Mouse (Mus musculus) heart, embryonic 15.5 days (tissue): ENCODE results near the gene Nckap5l. TPM values are rescaled to one million over a fixed set of nuclear protein-coding genes. Genes with fewer than 3 reads are reported as not detected.
"Not testable (repeated sequence)": the region's sequence is repeated elsewhere in the genome, so short reads cannot be mapped to it uniquely, and the experiment has no call there.

ENCODE experiments used
- ATAC-seq: fragments of 200-750 bp; cut with Nextera tagmentation; replicated peaks from 2 replicates; pipeline ENCODE4 v1.8.0; 2017; ENCODE audit warnings: low read depth, moderate TSS enrichment; ENCODE audit not compliant: insufficient number of reproducible peaks, insufficient read depth, low FRiP score
- H3K27ac ChIP-seq: fragments of 300-500 bp; sonication (generic); 2 replicates; pipeline ENCODE4 v1.5.1; 2015; ENCODE audit warnings: mild to moderate bottlenecking, inconsistent platforms
- H3K27me3 ChIP-seq: fragments of 300-500 bp; sonication (generic); 2 replicates; pipeline ENCODE4 v1.6.1; 2015; ENCODE audit warnings: inconsistent platforms
- H3K36me3 ChIP-seq: fragments of 300-500 bp; sonication (generic); 2 replicates; pipeline ENCODE4 v1.6.1; 2015; ENCODE audit warnings: mild to moderate bottlenecking, inconsistent platforms
- H3K4me1 ChIP-seq: fragments of 300-500 bp; sonication (generic); replicated peaks from 2 replicates; pipeline ENCODE4 v1.6.1; 2015; ENCODE audit warnings: inconsistent platforms
- H3K4me2 ChIP-seq: fragments of 300-500 bp; sonication (generic); 2 replicates; pipeline ENCODE4 v1.6.1; 2015; ENCODE audit warnings: inconsistent platforms, mild to moderate bottlenecking, moderate library complexity
- H3K4me3 ChIP-seq: fragments of 300-500 bp; sonication (generic); 2 replicates; pipeline ENCODE4 v1.5.1; 2015; ENCODE audit warnings: mild to moderate bottlenecking, inconsistent platforms
- H3K9ac ChIP-seq: fragments of 300-500 bp; sonication (generic); 2 replicates; pipeline ENCODE4 v1.6.1; 2015; ENCODE audit warnings: mild to moderate bottlenecking, inconsistent platforms
- H3K9me3 ChIP-seq: fragments of 300-500 bp; sonication (generic); replicated peaks from 2 replicates; pipeline ENCODE4 v1.6.1; 2016; ENCODE audit warnings: inconsistent platforms
- WGBS: fragments of 180-500 bp; shearing (Covaris S2); methylation state at CpG from one replicate; pipeline ENCODE4 v1.1.7; 2015; ENCODE audit warnings: mixed read lengths; 5-methylcytosine and 5-hydroxymethylcytosine counted together
- polyA plus RNA-seq: library from polyadenylated mRNA; unstranded; fragments of >200 nt; fragmentation: Nextera tagmentation; extraction: Ambion mirVana; gene quantifications from 2 replicates; pipeline ENCODE4 v1.2.1, GENCODE M21; 2015

The Nckap5l gene
- polyA plus RNA-seq, 1 experiment from 2014 or later: 6.8 TPM

DNA sequence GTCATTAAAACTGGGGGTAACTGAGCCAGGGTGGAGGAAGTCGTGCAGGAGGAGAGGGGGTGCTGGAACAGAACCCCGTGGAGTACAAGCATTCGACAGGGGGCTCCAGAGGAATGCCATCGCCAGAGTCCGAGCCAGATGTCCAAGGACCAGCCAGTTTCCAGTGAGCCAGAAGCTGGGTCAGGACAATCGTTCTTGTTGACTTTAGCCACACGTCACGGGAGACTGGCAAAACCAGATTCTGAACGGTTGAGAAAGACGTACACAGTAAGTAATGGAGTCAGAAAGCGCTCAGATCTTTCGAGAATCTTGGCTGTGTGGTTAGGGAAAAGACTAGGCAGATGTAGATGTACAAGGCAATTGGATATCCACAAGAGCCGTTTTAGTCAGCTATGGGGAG lies 5.6 kb upstream of the Nckap5l start:
- H3K9me3 ChIP-seq: no peaks in the 10 kb centered on the region
- no peaks in the 10 kb centered on the region for H3K27me3 ChIP-seq
- H3K4me2 ChIP-seq: no peak overlapping the region
- no peak for ATAC-seq
- H3K4me3 ChIP-seq: no peak overlapping the region
- peaks cover 10% of the 10 kb centered on the region for H3K4me1 ChIP-seq
- no peaks in the 10 kb centered on the region for H3K36me3 ChIP-seq
- no peak overlapping the region for H3K27ac ChIP-seq
- no peak overlapping the region for H3K9ac ChIP-seq
- 67% methylated on average over 13 of the region's 13 CpGs for WGBS

DNA sequence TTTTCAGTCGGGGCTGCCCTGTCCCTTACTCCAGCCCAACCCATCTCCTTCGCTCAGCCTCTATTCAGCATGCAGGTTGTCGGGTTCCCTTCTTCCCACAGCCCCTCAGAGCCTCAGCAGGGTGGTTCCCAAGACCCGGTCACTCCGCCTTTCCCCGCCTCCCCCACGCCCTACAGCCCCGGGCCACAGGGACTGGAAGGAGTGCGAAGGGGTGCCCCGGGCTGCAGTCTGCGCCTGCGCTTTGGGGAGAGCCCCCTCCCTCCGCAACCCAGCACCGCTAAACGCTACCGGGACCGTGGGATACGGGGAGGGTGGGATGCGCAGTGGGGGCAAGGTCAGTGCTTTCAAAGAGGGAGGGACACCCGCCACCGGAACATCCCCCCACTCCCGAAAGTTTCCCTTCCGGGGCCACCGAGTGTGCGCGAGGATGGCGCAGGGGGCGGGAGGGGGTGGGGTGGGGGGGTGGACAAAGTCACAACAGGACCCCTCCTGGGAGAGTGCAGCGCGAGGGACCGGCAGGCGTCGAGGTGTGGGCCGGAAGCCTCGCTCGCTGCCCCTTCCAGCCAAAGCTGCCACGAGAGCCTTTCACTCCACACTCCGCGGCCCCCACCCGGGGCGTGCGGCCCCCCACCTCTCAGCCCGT lies 464 bp downstream of the Nckap5l start:
- H3K4me2 ChIP-seq: peak overlapping the region; percentile 80
- peak overlapping the region; percentile 92 for H3K27ac ChIP-seq
- H3K36me3 ChIP-seq: no peaks in the 10 kb centered on the region
- H3K4me1 ChIP-seq: peaks cover 45% of the 10 kb centered on the region
- WGBS: under 1% methylated on average over 41 of the region's 43 CpGs
- H3K4me3 ChIP-seq: peak overlapping the region; percentile 90
- H3K27me3 ChIP-seq: no peaks in the 10 kb centered on the region
- no peaks in the 10 kb centered on the region for H3K9me3 ChIP-seq
- ATAC-seq: peak; percentile 71
- H3K9ac ChIP-seq: peak overlapping the region; percentile 79

DNA sequence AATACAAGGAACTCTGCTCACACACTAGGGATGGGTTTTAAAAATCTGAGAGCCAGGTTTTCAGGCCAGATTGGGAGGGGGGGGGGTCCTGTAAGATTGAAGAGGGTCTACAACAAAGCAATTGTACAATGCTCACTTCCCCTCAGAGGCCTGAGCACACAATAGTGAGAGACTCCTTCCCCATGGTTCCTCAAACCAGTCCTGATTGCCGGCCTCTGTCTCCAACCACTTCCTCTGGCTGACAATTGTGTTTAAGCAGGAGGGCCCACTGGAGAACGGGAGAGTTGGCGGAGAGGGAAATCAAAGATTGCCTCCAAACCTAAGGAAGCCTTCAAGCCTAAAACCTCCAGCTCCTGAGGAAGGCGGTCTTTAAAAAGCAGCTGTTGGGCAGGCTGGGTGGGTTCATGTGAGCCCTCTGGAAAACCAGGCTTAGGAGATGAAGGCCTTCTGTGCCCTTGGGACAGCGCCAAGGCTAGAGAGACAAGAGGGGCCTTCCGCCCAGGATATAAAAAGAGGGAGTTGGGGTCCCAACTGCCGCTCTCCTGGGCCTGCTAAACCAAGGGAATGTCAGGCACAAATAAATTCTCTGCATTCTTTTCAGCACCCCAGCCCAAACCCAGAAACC lies 1.1 kb downstream of the Nckap5l start:
- WGBS: 13% methylated on average over 7 of the region's 7 CpGs
- Histone ChIP-seq H3K27ac (peak overlapping the region; percentile 92), H3K4me3 (peak overlapping the region; percentile 90), H3K27me3 (no peaks in the 10 kb centered on the region), H3K36me3 (no peaks in the 10 kb centered on the region), H3K4me1 (peaks cover 49% of the 10 kb centered on the region), H3K9ac (peak overlapping the region; percentile 79), H3K4me2 (peak overlapping the region; percentile 80), H3K9me3 (no peaks in the 10 kb centered on the region)
- no peak for ATAC-seq

DNA sequence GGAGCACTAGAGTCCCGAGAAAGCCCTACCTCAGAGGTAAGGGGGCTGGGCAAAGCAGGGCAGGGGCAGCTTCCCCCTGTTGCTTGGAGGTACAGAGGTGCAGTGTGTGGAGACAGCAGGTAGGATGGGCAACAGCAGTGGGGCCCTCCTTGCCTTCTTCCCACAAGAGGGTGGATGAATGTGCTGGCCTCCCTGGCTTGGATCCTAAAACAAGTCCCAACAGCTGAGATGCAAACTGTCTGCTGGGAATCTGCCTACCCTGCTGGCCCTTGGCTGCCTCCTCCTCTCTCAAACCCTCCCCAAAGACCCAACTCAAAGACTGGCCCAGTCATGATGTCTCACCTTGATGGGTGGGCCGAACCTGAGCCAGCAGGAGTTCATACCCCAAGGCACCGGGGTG lies 2.1 kb downstream of the Nckap5l start:
- peak overlapping the region; percentile 90; the same call in 1 of the 2 replicates for H3K4me3 ChIP-seq
- 75% methylated on average over 3 of the region's 3 CpGs for WGBS
- peak overlapping the region; percentile 80; the same call in 1 of the 2 replicates for H3K4me2 ChIP-seq
- no peaks in the 10 kb centered on the region for H3K27me3 ChIP-seq
- H3K9me3 ChIP-seq: no peaks in the 10 kb centered on the region
- peaks cover 56% of the 10 kb centered on the region for H3K4me1 ChIP-seq
- H3K36me3 ChIP-seq: no peaks in the 10 kb centered on the region
- H3K27ac ChIP-seq: peak overlapping the region; percentile 92; the same call in 1 of the 2 replicates
- no peak for ATAC-seq
- H3K9ac ChIP-seq: no peak overlapping the region

DNA sequence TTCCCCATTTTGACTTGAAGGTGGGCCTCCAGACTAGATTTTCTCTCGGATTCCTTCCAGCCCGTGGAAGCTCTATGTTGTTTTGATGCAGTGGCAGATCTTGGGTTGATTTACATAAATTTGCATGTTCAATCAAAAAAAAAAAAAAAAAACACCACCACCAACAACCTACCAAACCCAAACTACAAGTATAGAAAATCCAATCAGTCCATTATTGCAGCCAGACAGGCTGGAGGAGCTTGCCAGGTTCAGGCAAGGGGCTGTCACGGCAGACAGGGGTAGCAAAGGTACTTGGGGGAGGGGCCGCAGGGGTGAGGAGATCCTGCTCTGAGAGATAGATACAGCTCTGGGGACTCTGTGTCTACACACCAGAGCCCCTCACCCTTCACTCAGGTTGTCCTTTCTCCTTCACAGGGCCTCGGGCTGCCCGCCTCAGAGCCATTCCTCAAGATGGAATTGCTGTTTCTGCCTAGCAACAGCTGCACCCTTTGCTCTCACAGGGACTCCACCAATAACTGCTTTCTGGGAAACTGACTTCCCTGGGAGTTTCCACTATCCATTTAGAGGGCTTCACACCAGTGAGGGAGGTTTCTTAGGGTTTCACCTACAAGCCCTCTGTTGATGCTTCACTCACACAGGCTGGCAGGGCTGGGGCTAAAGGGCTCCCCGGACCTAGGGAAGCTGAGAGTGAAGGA lies 2.8 kb downstream of the Nckap5l start:
- no peak overlapping the region for H3K27ac ChIP-seq
- no peak overlapping the region for H3K4me3 ChIP-seq
- H3K4me2 ChIP-seq: no peak overlapping the region
- H3K9ac ChIP-seq: no peak overlapping the region
- no peaks in the 10 kb centered on the region for H3K27me3 ChIP-seq
- no peak for ATAC-seq
- H3K36me3 ChIP-seq: no peaks in the 10 kb centered on the region
- WGBS: 74% methylated on average over 7 of the region's 7 CpGs
- peaks cover 63% of the 10 kb centered on the region for H3K4me1 ChIP-seq
- H3K9me3 ChIP-seq: no peaks in the 10 kb centered on the region

DNA sequence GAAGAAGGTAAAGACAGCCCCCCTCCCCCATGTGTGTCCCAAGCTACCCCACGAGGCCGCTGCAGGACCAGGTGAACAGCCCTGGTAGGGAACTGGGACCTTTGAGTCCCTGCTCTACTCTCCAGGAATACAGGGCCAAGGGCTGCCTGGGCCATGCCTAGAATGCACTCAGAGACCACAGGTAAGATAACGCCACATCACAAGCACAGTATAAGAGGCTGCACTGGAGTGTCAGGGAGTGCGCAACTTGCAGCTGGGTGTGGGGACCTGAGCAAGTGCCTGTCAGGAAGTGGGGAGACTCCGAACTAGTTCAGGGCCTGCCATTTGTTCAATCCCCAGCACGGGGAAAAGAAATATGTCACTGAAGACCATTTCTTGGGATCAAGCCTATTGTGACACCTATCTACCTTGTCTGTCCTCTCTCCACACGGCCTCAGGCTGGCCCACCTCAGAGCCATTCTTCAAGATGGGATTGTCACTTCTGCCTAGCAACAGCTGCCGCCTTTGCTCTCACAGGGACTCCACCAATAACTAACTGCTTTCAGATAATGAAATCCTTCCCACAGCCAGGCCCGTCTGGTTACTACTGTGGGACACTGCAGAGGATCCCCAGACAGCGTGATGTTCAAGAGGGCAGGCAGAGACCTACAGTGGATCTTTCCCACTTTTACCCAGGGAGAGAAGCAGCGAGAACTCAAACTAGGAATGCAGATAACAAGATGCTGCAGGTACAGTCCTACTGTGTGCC lies 4.2 kb downstream of the Nckap5l start:
- peaks cover 72% of the 10 kb centered on the region for H3K4me1 ChIP-seq

DNA sequence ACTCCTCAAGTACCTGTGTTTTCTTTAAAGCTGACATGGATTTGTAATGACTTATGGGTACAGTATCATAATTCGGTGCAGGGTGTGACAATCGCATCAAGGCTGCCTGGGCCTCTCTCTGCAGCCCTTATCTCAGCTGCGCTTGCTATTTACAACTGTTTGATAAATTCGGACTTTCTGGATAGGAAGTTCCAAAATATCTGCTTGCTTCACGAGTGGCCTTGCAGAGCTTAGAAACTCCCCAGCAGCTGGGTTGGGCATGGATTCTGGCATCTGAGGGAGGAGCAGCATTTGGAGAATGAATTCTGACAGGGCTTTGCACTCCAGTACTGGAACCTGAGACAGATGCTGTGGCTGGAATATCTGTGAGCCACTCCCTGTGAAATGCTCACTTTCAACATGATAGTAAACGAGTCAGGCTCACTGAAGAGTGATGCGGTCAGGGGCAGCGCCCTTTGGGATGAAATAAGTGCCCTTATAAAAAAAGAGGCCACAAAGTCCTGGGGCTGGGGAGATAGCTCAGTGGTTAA lies 7.7 kb downstream of the Nckap5l start:
- Histone ChIP-seq H3K36me3 (no peaks in the 10 kb centered on the region), H3K4me1 (peaks cover 51% of the 10 kb centered on the region), H3K27ac (peak overlapping the region; percentile 82), H3K9ac (0 out of 2 replicates have a peak overlapping the region, but pooled peaks have one; percentile 10), H3K4me3 (peak overlapping the region; percentile 4; the same call in 1 of the 2 replicates), H3K27me3 (no peaks in the 10 kb centered on the region), H3K4me2 (peak overlapping the region; percentile 42), H3K9me3 (no peaks in the 10 kb centered on the region)
- 20% methylated on average over 8 of the region's 8 CpGs for WGBS
- peak; percentile 28; the same call in 1 of the 2 replicates for ATAC-seq

More for the DNA sequence above, 4.2 kb downstream of the Nckap5l start:
- H3K27ac ChIP-seq: no peak overlapping the region
- H3K36me3 ChIP-seq: no peaks in the 10 kb centered on the region
- WGBS: 65% methylated on average over 11 of the region's 11 CpGs
- H3K4me3 ChIP-seq: no peak overlapping the region
- no peak overlapping the region for H3K9ac ChIP-seq
- H3K9me3 ChIP-seq: no peaks in the 10 kb centered on the region
- no peak for ATAC-seq
- no peaks in the 10 kb centered on the region for H3K27me3 ChIP-seq
- no peak overlapping the region for H3K4me2 ChIP-seq

DNA sequence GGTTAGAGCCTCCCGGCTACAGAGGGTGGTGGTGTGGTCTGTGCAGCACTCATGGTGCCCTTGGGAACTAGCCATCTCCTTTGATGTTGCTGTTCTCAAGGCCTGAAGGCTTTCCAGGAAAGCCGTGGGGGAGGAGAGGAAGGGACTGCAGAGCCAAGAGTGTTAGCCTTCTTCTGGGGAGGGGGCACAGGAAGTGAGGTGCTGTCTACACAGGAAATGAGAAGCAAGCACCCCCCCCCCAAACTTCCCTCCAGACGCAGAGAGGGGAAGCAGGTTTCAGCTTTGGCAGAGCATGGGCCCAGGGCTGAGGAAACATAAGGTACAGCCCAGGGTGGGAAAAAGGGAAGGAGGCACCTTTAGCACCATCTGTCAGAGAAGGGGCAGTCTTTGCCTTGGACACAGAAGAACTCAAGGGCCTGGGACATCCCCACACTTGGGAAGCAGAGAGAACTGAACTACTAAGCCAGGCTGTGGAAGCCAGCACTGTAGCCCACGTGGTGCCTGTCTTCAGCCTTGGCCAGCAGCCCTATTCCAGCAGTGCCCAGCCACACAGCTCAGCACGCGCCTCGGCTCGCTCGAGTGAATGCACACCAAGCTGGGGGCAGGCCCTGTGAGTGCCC lies 8.3 kb downstream of the Nckap5l start:
- H3K4me2 ChIP-seq: peak overlapping the region; percentile 42
- H3K36me3 ChIP-seq: no peaks in the 10 kb centered on the region
- no peaks in the 10 kb centered on the region for H3K27me3 ChIP-seq
- no peaks in the 10 kb centered on the region for H3K9me3 ChIP-seq
- WGBS: 12% methylated on average over 9 of the region's 9 CpGs
- peak; percentile 86 for ATAC-seq
- H3K4me3 ChIP-seq: peak overlapping the region; percentile 4; the same call in 1 of the 2 replicates
- H3K4me1 ChIP-seq: peaks cover 50% of the 10 kb centered on the region
- H3K27ac ChIP-seq: peak overlapping the region; percentile 82
- peak overlapping the region; percentile 10; the same call in 1 of the 2 replicates for H3K9ac ChIP-seq

DNA sequence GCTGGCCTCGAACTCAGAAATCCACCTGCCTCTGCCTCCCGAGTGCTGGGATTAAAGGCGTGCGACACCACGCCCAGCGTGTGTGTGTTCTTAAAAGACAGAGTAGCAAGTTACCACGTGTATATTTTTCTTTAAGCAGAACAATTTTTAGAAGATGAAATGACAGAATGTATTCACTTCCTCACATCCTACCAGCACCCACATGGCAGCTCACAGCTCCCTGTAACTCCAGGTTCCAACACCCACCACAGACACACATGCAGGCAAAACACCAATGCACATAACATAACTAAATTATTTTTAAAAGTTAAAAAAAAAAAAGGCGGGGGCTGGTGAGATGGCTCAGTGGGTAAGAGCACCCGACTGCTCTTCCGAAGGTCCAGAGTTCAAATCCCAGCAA lies 11.4 kb downstream of the Nckap5l start:
- WGBS: 87% methylated on average over 10 of the region's 10 CpGs
- not testable (repeated sequence) for H3K9ac ChIP-seq, H3K4me3 ChIP-seq, H3K4me2 ChIP-seq, H3K27me3 ChIP-seq, H3K27ac ChIP-seq, H3K36me3 ChIP-seq, H3K9me3 ChIP-seq, ATAC-seq
- peaks cover 40% of the 10 kb centered on the region for H3K4me1 ChIP-seq

DNA sequence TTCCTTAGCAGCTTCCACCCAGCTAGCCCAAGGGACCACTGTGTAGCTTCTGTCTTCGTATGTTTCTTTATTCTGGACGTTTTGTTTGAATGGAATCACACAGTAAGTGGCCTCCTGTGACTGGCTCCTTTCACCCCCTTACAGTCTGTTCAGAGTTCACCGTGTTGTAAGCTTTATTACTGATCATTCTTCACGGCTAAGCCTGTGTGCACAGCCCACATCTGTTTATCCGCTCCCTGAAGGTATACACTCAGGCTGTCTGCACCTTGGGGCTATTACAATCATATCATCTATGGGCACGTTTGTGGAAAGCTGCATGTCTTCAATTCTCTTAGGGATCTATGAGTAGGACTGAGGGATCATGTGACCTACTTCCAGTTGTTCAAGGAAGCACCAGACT lies 12.0 kb downstream of the Nckap5l start:
- H3K4me3 ChIP-seq: no peak overlapping the region
- no peak overlapping the region for H3K4me2 ChIP-seq
- H3K4me1 ChIP-seq: peaks cover 42% of the 10 kb centered on the region
- no peak for ATAC-seq
- WGBS: 62% methylated on average over 6 of the region's 6 CpGs
- no peaks in the 10 kb centered on the region for H3K36me3 ChIP-seq
- H3K27me3 ChIP-seq: no peaks in the 10 kb centered on the region
- no peak overlapping the region for H3K27ac ChIP-seq
- H3K9ac ChIP-seq: no peak overlapping the region
- H3K9me3 ChIP-seq: no peaks in the 10 kb centered on the region
